Mouse (Mus musculus) G1E (cell line): ENCODE data around the gene Sh3pxd2a.

Source experiments
- CTCF ChIP-seq: IDR thresholded peaks from 2 replicates; pipeline ENCODE4 v1.5.1; 2012; ENCODE audit warnings: low read depth, low read length, inconsistent platforms, mixed read lengths
- GATA1 ChIP-seq: IDR thresholded peaks from 2 replicates; pipeline ENCODE4 v1.6.1; 2012; ENCODE audit warnings: borderline replicate concordance, low read length, inconsistent platforms, mixed read lengths

DNA sequence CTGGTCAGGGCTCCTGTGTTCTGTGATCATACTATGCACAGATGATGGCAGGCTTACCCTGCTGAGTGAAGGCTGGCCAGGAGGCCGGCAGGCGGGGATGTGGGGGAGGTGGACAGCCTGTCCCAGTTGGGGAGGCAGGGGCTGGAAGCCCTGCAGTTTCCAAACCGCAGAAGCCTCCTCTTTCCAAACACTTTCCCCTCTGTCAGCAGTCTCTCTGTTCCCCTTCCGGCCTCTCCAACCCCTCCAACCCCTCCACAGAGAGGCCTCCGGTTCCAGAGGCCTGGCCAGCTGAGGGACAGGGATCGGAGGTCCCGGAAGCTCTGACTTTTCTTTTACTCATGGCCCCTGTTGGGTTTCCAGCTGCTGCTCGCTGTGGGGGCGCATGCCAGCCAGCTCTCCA is 183.3 kb downstream of the Sh3pxd2a start:
- TF ChIP-seq CTCF (no peak), GATA1 (no peak)
